Comparison of ENCODE assay signal across 8 mouse cellular contexts in genomic region chr1:180387750-180388480, GRCm38 (mm10). TPM values are rescaled to one million over a fixed set of nuclear protein-coding genes. Genes with fewer than 3 reads are reported as not detected.
DNase-seq lines count a peak whose midpoint lies in the region; ATAC-seq lines count a peak whose summit lies in the region.

No protein-coding gene starts in this region.

- no peak for DNase-seq in liver, embryonic 11.5 days (ENCODE audit: low spot score)
- no peak for DNase-seq in liver
- DNase-seq in embryonic facial prominence, embryonic 14.5 days (ENCODE audit: low spot score), result no peak
- no peak for DNase-seq in ovary, postnatal 10 days (ENCODE audit: low spot score)
- no peak for DNase-seq in retina, embryonic 14.5 days (ENCODE audit: low spot score)
- no peak for DNase-seq in B cell, adult 2 months

- H3K27ac ChIP-seq in liver, embryonic 11.5 days (ENCODE audit: low read depth, low read length), result peak overlapping the region; percentile 26; the same call in 1 of the 2 replicates
- peak overlapping the region; percentile 93 for H3K27ac ChIP-seq in embryonic facial prominence, embryonic 14.5 days (replicated peaks; ENCODE audit: low read depth, low read length)
- H3K27ac ChIP-seq in intestine, embryonic 16.5 days (ENCODE audit: low read length), result peak overlapping the region; percentile 55
- no peak overlapping the region for H3K27ac ChIP-seq in neural tube, embryonic 14.5 days (ENCODE audit: low read depth, low read length)

- no peaks in the 10 kb centered on the region for H3K9me3 ChIP-seq in liver, embryonic 11.5 days (ENCODE audit: control insufficient read depth, low read length)
- no peaks in the 10 kb centered on the region for H3K9me3 ChIP-seq in embryonic facial prominence, embryonic 14.5 days (ENCODE audit: control insufficient read depth, low read length)
- H3K9me3 ChIP-seq in intestine, embryonic 16.5 days (ENCODE audit: control insufficient read depth, low read length), result no peaks in the 10 kb centered on the region
- no peaks in the 10 kb centered on the region for H3K9me3 ChIP-seq in neural tube, embryonic 14.5 days (ENCODE audit: control insufficient read depth, low read length)

- no peaks in the 10 kb centered on the region for H3K36me3 ChIP-seq in liver, embryonic 11.5 days (ENCODE audit: control insufficient read depth, insufficient read depth, low read length)
- H3K36me3 ChIP-seq in embryonic facial prominence, embryonic 14.5 days (ENCODE audit: control insufficient read depth, insufficient read depth, low read length), result no peaks in the 10 kb centered on the region
- H3K36me3 ChIP-seq in intestine, embryonic 16.5 days (ENCODE audit: control insufficient read depth, insufficient read depth, low read length), result no peaks in the 10 kb centered on the region
- H3K36me3 ChIP-seq in neural tube, embryonic 14.5 days (ENCODE audit: control insufficient read depth, insufficient read depth, low read length), result no peaks in the 10 kb centered on the region

- 12% methylated on average over 11 of the region's 11 CpGs for WGBS in liver, embryonic 11.5 days
- WGBS in embryonic facial prominence, embryonic 14.5 days, result 9% methylated on average over 11 of the region's 11 CpGs
- 13% methylated on average over 11 of the region's 11 CpGs for WGBS in intestine, embryonic 16.5 days
- 17% methylated on average over 11 of the region's 11 CpGs for WGBS in neural tube, embryonic 14.5 days

- H3K4me3 ChIP-seq in liver, embryonic 11.5 days (ENCODE audit: low read depth, low read length), result peak overlapping the region; percentile 42
- peak overlapping the region; percentile 39 for H3K4me3 ChIP-seq in embryonic facial prominence, embryonic 14.5 days (ENCODE audit: low read depth, low read length)
- H3K4me3 ChIP-seq in intestine, embryonic 16.5 days (ENCODE audit: low read length), result peak overlapping the region; percentile 25
- peak overlapping the region; percentile 33 for H3K4me3 ChIP-seq in neural tube, embryonic 14.5 days (ENCODE audit: low read depth, low read length)

- ATAC-seq in liver, embryonic 11.5 days (replicated peaks; ENCODE audit: low FRiP score), result no peak
- no peak; the same call in 1 of the 2 replicates for ATAC-seq in embryonic facial prominence, embryonic 14.5 days (ENCODE audit: low read depth)
- ATAC-seq in intestine, embryonic 16.5 days, result no peak
- ATAC-seq in neural tube, embryonic 14.5 days (ENCODE audit: low read depth), result no peak

- peak overlapping the region; percentile 83 for H3K4me2 ChIP-seq in liver, embryonic 11.5 days
- H3K4me2 ChIP-seq in embryonic facial prominence, embryonic 14.5 days (ENCODE audit: low read depth, low read length), result peak overlapping the region; percentile 71
- peak overlapping the region; percentile 46 for H3K4me2 ChIP-seq in intestine, embryonic 16.5 days (ENCODE audit: low read depth, low read length)
- H3K4me2 ChIP-seq in neural tube, embryonic 14.5 days (ENCODE audit: low read depth, low read length), result peak overlapping the region; percentile 68

- H3K27me3 ChIP-seq in liver, embryonic 11.5 days (replicated peaks; ENCODE audit: control insufficient read depth, insufficient read depth, low read length), result no peaks in the 10 kb centered on the region
- no peaks in the 10 kb centered on the region for H3K27me3 ChIP-seq in embryonic facial prominence, embryonic 14.5 days (replicated peaks; ENCODE audit: control insufficient read depth, insufficient read depth, low read length)
- no peaks in the 10 kb centered on the region for H3K27me3 ChIP-seq in intestine, embryonic 16.5 days (replicated peaks; ENCODE audit: control insufficient read depth, insufficient read depth, low read length)
- H3K27me3 ChIP-seq in neural tube, embryonic 14.5 days (ENCODE audit: control insufficient read depth, insufficient read depth, low read length), result no peaks in the 10 kb centered on the region

- peaks cover 36% of the 10 kb centered on the region for H3K4me1 ChIP-seq in liver, embryonic 11.5 days (replicated peaks; ENCODE audit: control insufficient read depth, insufficient read depth, low read length)
- H3K4me1 ChIP-seq in embryonic facial prominence, embryonic 14.5 days (ENCODE audit: control insufficient read depth, insufficient read depth, low read length), result peaks cover 18% of the 10 kb centered on the region
- H3K4me1 ChIP-seq in intestine, embryonic 16.5 days (ENCODE audit: control insufficient read depth, insufficient read depth, low read length), result peaks cover 50% of the 10 kb centered on the region
- peaks cover 9% of the 10 kb centered on the region; the same call in 1 of the 2 replicates for H3K4me1 ChIP-seq in neural tube, embryonic 14.5 days (ENCODE audit: control insufficient read depth, insufficient read depth, low read length)

- peak overlapping the region; percentile 21; the same call in 1 of the 2 replicates for H3K9ac ChIP-seq in liver, embryonic 11.5 days (ENCODE audit: low read depth, low read length)
- no peak overlapping the region for H3K9ac ChIP-seq in embryonic facial prominence, embryonic 14.5 days (ENCODE audit: low read depth, low read length)
- H3K9ac ChIP-seq in intestine, embryonic 16.5 days (ENCODE audit: low read depth, low read length), result peak overlapping the region; percentile 45; the same call in 1 of the 2 replicates
- H3K9ac ChIP-seq in neural tube, embryonic 14.5 days (replicated peaks; ENCODE audit: low read depth, low read length), result 0 out of 2 replicates have a peak overlapping the region, but pooled peaks have one; percentile 17

RNA-seq across cellular contexts. Expression of gene Itpkb, which starts 57.6 kb away (rescaled TPM):
- 4.1 and 4.3 TPM in 2 replicates for polyA plus RNA-seq in liver, embryonic 11.5 days (2014; fragmentation: Nextera tagmentation; extraction: Ambion mirVana)
- polyA plus RNA-seq in embryonic facial prominence, embryonic 14.5 days (2014; fragmentation: Nextera tagmentation; extraction: Ambion mirVana), result 7.4 and 7.6 TPM in 2 replicates
- 5.1 TPM in 2 replicates for polyA plus RNA-seq in intestine, embryonic 16.5 days (2015; fragmentation: Nextera tagmentation; extraction: Ambion mirVana)
- 2.4 and 2.9 TPM in 2 replicates for polyA plus RNA-seq in neural tube, embryonic 14.5 days (2014; fragmentation: Nextera tagmentation; extraction: Ambion mirVana)
